Mouse (Mus musculus): Measurements from ENCODE around the gene Tcap. TPM values are rescaled to one million over a fixed set of nuclear protein-coding genes. Genes with fewer than 3 reads are reported as not detected.

The Tcap gene
- polyA plus RNA-seq, 1 experiment, result 83.8 TPM

- H3K4me1 ChIP-seq (replicated peaks; ENCODE audit: control insufficient read depth, insufficient read depth, low read length), result peaks cover 5% of the 10 kb centered on the region; the same call in 1 of the 2 replicates
- H3K27me3 ChIP-seq (ENCODE audit: control insufficient read depth, insufficient read depth, low read length), result peaks cover 20% of the 10 kb centered on the region
- TF ChIP-seq CTCF (IDR thresholded peaks at IDR 0.05; ENCODE audit: borderline replicate concordance, control insufficient read depth, extremely low read depth, insufficient read depth, low read length, poor library complexity), result no peak
- TF ChIP-seq POLR2A (IDR thresholded peaks at IDR 0.05; ENCODE audit: control insufficient read depth, extremely low read depth, insufficient read depth, low read length, poor library complexity), result no peak
- no peak overlapping the region for H3K4me3 ChIP-seq (ENCODE audit: control insufficient read depth, insufficient read depth, low read length)
- DNase-seq, result no peak
- 10% methylated on average over 10 of the region's 10 CpGs for WGBS
- no peaks in the 10 kb centered on the region for H3K36me3 ChIP-seq (ENCODE audit: control insufficient read depth, insufficient read depth, low read length)
- no peak overlapping the region for H3K27ac ChIP-seq (ENCODE audit: control insufficient read depth, insufficient read depth, low read length)
Observed at GRCm38 (mm10) chr11:98409341-98409822, 25.8 kb downstream of the Tcap start.

- Histone ChIP-seq H3K4me1 (replicated peaks; ENCODE audit: control insufficient read depth, insufficient read depth, low read length) (peaks cover 5% of the 10 kb centered on the region; the same call in 1 of the 2 replicates), H3K36me3 (ENCODE audit: control insufficient read depth, insufficient read depth, low read length) (no peaks in the 10 kb centered on the region), H3K27ac (ENCODE audit: control insufficient read depth, insufficient read depth, low read length) (no peak within 1 kb of the TSS), H3K4me3 (ENCODE audit: control insufficient read depth, insufficient read depth, low read length) (peak within 1 kb of the TSS; percentile 21), H3K27me3 (ENCODE audit: control insufficient read depth, insufficient read depth, low read length) (peaks cover 20% of the 10 kb centered on the region)
- DNase-seq, result no peak
- TF ChIP-seq POLR2A (IDR thresholded peaks at IDR 0.05; ENCODE audit: control insufficient read depth, extremely low read depth, insufficient read depth, low read length, poor library complexity) (no peak), CTCF (IDR thresholded peaks at IDR 0.05; ENCODE audit: borderline replicate concordance, control insufficient read depth, extremely low read depth, insufficient read depth, low read length, poor library complexity) (no peak)
- WGBS, result 2% methylated on average over 47 of the region's 49 CpGs
Observed at GRCm38 (mm10) chr11:98412273-98412796, 28.7 kb downstream of the Tcap start, which contains the start of gene Erbb2. Gene Erbb2, plus strand, starts transcription at chr11:98412470.

- Histone ChIP-seq H3K4me1 (replicated peaks; ENCODE audit: control insufficient read depth, insufficient read depth, low read length) (peaks cover 5% of the 10 kb centered on the region; the same call in 1 of the 2 replicates), H3K4me3 (ENCODE audit: control insufficient read depth, insufficient read depth, low read length) (peak overlapping the region; percentile 21), H3K27me3 (ENCODE audit: control insufficient read depth, insufficient read depth, low read length) (peaks cover 20% of the 10 kb centered on the region), H3K36me3 (ENCODE audit: control insufficient read depth, insufficient read depth, low read length) (no peaks in the 10 kb centered on the region), H3K27ac (ENCODE audit: control insufficient read depth, insufficient read depth, low read length) (no peak overlapping the region)
- DNase-seq, result no peak
- 2% methylated on average over 40 of the region's 40 CpGs for WGBS
- TF ChIP-seq POLR2A (IDR thresholded peaks at IDR 0.05; ENCODE audit: control insufficient read depth, extremely low read depth, insufficient read depth, low read length, poor library complexity) (no peak), CTCF (IDR thresholded peaks at IDR 0.05; ENCODE audit: borderline replicate concordance, control insufficient read depth, extremely low read depth, insufficient read depth, low read length, poor library complexity) (no peak)
Observed at GRCm38 (mm10) chr11:98412797-98413301, 29.2 kb downstream of the Tcap start.

- Histone ChIP-seq H3K27me3 (ENCODE audit: control insufficient read depth, insufficient read depth, low read length) (peaks cover 20% of the 10 kb centered on the region), H3K27ac (ENCODE audit: control insufficient read depth, insufficient read depth, low read length) (no peak overlapping the region), H3K4me1 (replicated peaks; ENCODE audit: control insufficient read depth, insufficient read depth, low read length) (peaks cover 5% of the 10 kb centered on the region; the same call in 1 of the 2 replicates), H3K36me3 (ENCODE audit: control insufficient read depth, insufficient read depth, low read length) (no peaks in the 10 kb centered on the region), H3K4me3 (ENCODE audit: control insufficient read depth, insufficient read depth, low read length) (no peak overlapping the region)
- TF ChIP-seq POLR2A (IDR thresholded peaks at IDR 0.05; ENCODE audit: control insufficient read depth, extremely low read depth, insufficient read depth, low read length, poor library complexity), result no peak
- TF ChIP-seq CTCF (IDR thresholded peaks at IDR 0.05; ENCODE audit: borderline replicate concordance, control insufficient read depth, extremely low read depth, insufficient read depth, low read length, poor library complexity), result no peak
- WGBS, result 36% methylated on average over 7 of the region's 7 CpGs
- DNase-seq, result no peak
Observed at GRCm38 (mm10) chr11:98413731-98414130, 30.1 kb downstream of the Tcap start.

- Histone ChIP-seq H3K27me3 (ENCODE audit: control insufficient read depth, insufficient read depth, low read length) (peaks cover 20% of the 10 kb centered on the region), H3K4me1 (replicated peaks; ENCODE audit: control insufficient read depth, insufficient read depth, low read length) (peaks cover 5% of the 10 kb centered on the region; the same call in 1 of the 2 replicates), H3K4me3 (ENCODE audit: control insufficient read depth, insufficient read depth, low read length) (no peak overlapping the region), H3K27ac (ENCODE audit: control insufficient read depth, insufficient read depth, low read length) (no peak overlapping the region), H3K36me3 (ENCODE audit: control insufficient read depth, insufficient read depth, low read length) (no peaks in the 10 kb centered on the region)
- no peak for DNase-seq
- TF ChIP-seq CTCF (IDR thresholded peaks at IDR 0.05; ENCODE audit: borderline replicate concordance, control insufficient read depth, extremely low read depth, insufficient read depth, low read length, poor library complexity) (no peak), POLR2A (IDR thresholded peaks at IDR 0.05; ENCODE audit: control insufficient read depth, extremely low read depth, insufficient read depth, low read length, poor library complexity) (no peak)
- 32% methylated on average over 2 of the region's 2 CpGs for WGBS
Observed at GRCm38 (mm10) chr11:98414162-98414561, 30.6 kb downstream of the Tcap start.

GRCm38 (mm10) chr11:98417074-98417473 is 33.5 kb downstream of the Tcap start:
- H3K27ac ChIP-seq (ENCODE audit: control insufficient read depth, insufficient read depth, low read length), result no peak overlapping the region
- no peak for TF ChIP-seq POLR2A (IDR thresholded peaks at IDR 0.05; ENCODE audit: control insufficient read depth, extremely low read depth, insufficient read depth, low read length, poor library complexity)
- no peak for TF ChIP-seq CTCF (IDR thresholded peaks at IDR 0.05; ENCODE audit: borderline replicate concordance, control insufficient read depth, extremely low read depth, insufficient read depth, low read length, poor library complexity)
- DNase-seq, result no peak
- H3K27me3 ChIP-seq (ENCODE audit: control insufficient read depth, insufficient read depth, low read length), result peaks cover 9% of the 10 kb centered on the region
- no peak overlapping the region for H3K4me3 ChIP-seq (ENCODE audit: control insufficient read depth, insufficient read depth, low read length)
- H3K36me3 ChIP-seq (ENCODE audit: control insufficient read depth, insufficient read depth, low read length), result no peaks in the 10 kb centered on the region
- H3K4me1 ChIP-seq (replicated peaks; ENCODE audit: control insufficient read depth, insufficient read depth, low read length), result peaks cover 5% of the 10 kb centered on the region; the same call in 1 of the 2 replicates
- 83% methylated on average over 1 of the region's 1 CpGs for WGBS

All from thymus, adult 2 months (tissue).